Mouse (Mus musculus) embryo, embryonic 10 days (tissue): Measurements from ENCODE around the gene Ccdc28a.

Experiments
- DNase-seq: peaks from one replicate; pipeline ENCODE4 v3.0.0-alpha.2; 2015; ENCODE audit warnings: low spot score

Ccdc28a gene

GRCm38 (mm10) chr10:18234560-18235401 is at the start of gene Ccdc28a:
Gene Ccdc28a, minus strand, starts transcription at chr10:18234998.
- DNase-seq: peak; percentile 97

- no peak for DNase-seq
These were observed 49.2 kb upstream of the Ccdc28a start for GRCm38 (mm10) chr10:18283991-18284390.

DNA sequence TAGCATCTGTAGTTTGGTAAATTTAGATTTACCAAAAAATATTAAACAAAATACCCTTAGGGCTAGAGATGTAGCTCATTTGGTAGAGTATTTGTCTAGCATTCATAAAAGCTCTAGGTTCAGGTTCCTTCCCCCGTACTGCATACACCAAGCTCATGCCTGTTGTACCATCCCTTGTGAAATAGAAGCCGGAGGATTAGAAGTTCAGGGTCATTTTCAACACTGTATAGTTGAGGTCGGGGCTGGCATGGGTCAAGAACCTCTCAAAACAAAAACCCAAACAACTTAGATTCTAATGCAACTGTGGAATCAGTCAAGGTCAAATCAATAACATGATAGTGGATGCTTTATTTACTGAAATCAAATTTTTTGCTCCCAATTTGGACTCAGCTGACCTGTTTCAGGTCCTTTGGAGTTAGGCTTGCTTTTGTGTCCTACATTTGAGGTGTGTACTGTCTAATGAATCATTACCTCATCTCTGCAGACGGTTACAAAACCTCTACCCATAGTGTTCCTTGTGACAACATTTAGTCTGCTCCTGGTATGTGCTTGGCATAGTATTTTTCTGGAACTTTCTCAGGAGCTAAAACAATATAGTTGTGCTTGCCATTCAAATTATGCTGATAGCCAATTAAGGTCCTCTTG is 41.4 kb upstream of the Ccdc28a start:
- no peak for DNase-seq

- no peak for DNase-seq
These were observed 16.5 kb upstream of the Ccdc28a start for GRCm38 (mm10) chr10:18251345-18251744.

GRCm38 (mm10) chr10:18243614-18244013 is 8.8 kb upstream of the Ccdc28a start:
- peak; percentile 12 for DNase-seq

GRCm38 (mm10) chr10:18237191-18237590 is 2.4 kb upstream of the Ccdc28a start:
- no peak for DNase-seq

- no peak for DNase-seq
These were observed 1.6 kb upstream of the Ccdc28a start for GRCm38 (mm10) chr10:18236328-18236927.

DNA sequence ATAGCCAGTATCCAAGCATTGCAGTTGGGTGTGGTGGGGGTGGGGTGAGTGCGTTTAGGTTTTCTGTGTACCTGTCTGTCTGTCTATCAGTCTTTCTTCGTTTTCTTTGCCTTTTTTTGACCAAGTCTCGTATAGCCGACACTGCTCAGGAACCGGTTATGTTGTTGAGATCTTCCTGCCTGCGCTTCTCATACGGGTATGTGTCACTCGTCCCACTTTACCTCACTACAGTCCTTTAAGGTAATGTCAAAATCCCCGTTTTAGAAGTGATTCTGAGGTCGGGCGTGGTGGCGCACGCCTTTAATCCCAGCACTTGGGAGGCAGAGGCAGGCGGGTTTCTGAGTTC is 577 bp upstream of the Ccdc28a start:
- peak; percentile 9 for DNase-seq

DNA sequence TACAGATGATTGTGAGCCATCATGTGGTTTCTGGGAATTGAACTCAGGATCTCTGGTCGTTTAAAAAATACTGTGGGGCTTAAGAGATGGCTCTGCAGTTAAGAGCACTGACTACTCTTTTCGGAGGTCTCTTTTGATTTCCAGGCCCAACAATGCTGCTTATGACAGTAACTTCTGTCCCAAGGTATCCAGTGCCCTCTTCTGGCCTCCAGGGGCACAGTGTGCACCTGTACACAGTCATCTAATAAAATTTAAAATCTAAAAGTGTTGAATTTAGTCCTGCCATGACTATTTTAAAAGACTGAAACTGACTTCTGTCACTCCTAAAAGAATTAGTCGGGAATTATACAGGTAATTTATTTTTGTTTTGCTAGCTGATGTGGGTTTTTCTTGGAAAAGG is 907 bp downstream of the Ccdc28a start:
- DNase-seq: no peak

- no peak for DNase-seq
These were observed 10.4 kb downstream of the Ccdc28a start for GRCm38 (mm10) chr10:18224386-18224785.

DNA sequence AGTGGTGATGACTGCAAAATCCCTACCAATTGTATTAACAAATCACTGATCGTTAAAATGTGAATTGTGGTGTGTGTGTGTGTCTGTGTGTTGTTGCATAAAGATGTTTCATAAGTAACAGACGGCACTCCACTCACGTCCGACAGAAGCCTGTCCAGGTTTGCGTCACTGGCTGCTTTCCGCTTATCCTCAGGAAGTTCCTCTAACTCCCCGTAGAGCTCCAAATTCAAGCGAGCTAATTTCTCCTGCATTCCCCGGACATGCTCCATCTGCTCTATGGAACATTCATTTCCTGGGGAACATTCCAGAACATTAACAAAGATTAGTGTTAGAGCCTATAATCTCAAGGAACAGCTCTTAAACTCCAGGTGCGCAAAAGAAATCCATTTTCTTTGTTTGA is 15.4 kb downstream of the Ccdc28a start:
- DNase-seq: no peak

DNA sequence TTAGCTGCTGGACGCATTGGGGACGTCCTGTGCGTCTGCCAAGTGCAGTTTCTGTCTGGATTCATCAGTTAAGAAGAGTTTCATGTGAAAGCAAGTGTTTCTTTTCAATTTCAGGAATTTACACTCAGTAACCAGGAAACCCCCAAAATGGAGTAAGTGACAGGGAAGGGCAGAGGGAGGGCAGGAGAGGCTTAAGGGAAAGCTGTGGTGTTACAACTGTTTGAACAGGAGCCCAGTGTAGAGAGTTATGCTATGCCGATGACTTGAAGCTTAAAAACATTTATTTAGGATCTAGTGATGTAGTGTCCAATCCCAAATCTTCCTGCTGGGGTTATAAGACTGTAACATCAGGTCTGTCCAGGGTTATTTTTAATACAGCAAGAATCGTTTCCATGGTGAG is 20.7 kb downstream of the Ccdc28a start:
- DNase-seq: no peak

GRCm38 (mm10) chr10:18213373-18213772 is 21.4 kb downstream of the Ccdc28a start:
- no peak for DNase-seq

DNA sequence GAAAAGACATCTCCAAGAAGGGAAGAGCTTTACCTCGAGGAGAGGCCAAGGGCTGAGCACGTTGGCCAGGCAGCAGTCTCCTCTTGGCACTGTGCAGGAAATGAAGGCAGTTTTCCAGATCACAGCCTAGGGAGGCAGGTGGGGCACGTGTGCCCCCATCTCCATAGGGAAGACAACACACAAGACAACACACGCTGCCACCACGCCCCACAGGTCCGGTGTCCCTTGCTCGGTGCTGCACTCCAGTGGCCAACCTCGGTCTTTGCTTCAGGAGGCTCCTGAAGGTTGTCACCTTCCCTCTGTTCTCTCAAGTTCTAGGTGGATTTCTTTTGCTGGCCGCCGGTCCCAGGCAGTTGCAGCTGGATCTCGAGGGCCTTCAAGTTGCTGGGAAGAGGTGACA is 24.1 kb downstream of the Ccdc28a start, which contains the start of gene Ect2l:
Gene Ect2l, minus strand, starts transcription at position 165 of the 400 bp plus-strand sequence.
- DNase-seq: peak; percentile 81

DNA sequence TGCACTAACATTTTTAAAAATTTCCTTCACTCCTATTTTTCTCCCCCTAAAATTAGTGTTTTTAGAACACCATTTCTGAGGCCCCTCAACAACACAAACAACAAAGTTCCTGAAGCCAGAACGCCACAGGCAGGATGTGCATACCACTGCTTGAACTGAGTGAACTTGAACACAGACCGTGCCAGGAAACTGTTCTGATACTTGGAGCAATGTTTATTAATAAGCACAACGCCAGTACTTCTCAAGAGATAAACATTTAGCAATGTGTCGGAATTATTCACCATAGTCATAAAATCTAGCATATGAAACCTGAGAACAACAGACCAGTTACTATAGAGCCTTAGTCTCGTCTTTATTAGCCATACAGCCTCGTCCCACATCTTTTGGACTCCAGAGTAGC is 24.7 kb downstream of the Ccdc28a start:
- DNase-seq: no peak

- DNase-seq: peak; percentile 61
These were observed 30.7 kb downstream of the Ccdc28a start for GRCm38 (mm10) chr10:18204067-18204466.

GRCm38 (mm10) chr10:18202401-18202800 is 32.4 kb downstream of the Ccdc28a start:
- DNase-seq: no peak

- DNase-seq: no peak
These were observed 34.1 kb downstream of the Ccdc28a start for GRCm38 (mm10) chr10:18200656-18201055.

DNA sequence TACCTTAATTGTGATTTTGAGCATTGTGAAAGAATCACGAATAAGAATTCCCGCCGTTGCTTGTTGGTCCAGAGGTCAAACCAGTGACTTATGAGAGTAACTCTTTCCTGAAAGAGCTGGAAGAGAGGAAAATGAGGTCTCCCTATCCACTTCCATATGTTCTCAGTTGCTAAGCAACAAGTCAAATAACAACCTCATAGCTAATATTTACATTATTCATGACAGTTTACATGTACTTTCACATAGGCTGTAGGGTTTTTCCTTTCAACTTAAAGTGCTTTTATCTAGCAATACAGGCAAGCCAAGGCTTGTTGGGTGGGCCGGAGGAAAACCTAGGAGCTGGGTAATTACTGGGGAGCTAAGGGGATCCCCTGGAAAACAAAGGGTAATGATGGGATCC is 34.9 kb downstream of the Ccdc28a start:
- no peak for DNase-seq

DNA sequence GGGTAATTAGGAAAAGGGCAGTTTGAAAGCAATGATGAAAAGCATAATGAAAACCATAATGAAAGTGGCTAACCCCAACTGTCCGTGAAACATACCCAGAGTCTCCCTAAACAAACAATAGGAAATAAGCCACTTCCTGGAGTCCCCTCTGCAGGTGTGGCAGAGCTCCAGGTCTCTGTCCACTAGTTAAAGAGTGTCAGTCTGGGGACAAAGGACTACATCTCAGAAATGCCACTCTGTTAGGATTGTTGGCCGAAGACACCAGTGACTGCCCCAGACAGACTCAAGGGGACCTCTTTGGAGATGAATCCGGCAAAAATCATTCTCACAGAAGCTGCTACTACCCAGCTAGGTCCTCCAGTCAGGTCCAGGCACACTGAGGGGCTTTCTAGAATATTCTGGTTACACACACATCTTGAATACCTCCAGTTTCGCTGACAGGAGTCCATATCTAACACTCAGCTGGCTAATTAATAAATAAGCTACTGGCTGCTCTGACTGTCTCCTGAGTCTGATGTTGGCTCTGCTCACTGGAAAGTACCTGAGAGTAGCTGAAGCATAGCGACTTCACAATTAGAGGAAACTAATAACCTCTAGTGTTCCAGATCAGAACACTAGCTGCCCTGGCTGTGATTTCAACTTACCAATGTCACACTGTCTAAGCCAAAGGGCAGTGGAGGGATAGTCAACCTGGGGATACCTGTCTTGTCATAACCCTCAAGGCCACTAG is 36.3 kb downstream of the Ccdc28a start:
- no peak for DNase-seq

DNA sequence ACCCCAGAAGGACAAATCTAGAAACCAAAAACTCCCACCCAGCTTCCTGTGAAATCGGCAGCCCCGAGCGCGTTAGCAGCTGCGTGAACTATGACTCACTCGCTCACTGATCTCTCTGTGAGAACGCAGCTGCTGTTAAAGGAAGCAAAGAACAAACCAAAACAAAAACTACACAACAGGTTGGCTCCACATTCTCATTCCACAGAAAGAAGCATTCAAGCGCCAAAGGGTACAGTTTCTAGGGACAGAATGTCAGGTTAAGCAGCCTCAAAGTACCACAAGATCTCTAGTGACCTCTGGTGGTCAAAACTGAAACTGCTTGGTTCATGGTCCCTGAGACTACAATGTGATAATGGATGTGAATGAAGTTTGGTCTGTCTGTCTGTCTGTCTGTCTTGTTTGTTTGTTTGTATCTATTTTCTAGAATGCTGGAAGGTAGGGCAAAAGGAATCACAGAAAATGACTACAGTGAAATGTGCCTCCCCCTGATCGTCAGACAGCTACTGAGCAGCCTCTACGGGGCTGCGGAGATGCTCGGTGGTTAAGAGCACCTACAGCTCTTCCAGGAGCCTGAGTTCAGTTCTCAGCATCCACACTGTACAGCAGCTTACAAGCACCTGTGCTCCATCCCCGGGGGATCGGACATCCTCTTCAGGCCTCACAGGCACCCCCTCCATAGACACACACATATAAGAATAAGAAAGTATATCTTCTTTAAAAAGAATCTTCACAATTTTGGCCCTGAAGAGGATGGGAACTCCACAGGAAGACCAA is 37.4 kb downstream of the Ccdc28a start:
- peak; percentile 85 for DNase-seq

DNA sequence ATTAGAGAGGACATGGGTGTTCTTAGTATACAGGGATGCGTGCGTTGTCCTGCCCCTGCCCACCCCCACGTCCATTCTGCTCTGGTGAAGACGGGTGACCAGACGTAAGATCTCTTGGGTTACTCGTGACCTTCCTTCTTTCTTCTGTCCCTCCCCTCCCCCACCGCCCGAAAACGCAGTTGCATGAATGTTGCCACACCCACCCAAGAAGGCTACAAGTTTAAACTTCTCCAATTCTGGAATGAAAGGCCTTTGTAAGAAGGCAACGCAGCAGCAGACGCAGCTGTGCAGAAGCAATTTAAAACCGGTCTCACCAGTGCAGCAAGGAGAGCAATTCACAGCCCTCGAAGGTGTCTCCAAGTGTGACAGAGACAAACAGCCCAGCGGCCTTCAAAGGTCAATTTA is 40.1 kb downstream of the Ccdc28a start:
- peak; percentile 37 for DNase-seq
